ENCODE assay signal across 19 mouse cellular contexts in the genomic region with DNA sequence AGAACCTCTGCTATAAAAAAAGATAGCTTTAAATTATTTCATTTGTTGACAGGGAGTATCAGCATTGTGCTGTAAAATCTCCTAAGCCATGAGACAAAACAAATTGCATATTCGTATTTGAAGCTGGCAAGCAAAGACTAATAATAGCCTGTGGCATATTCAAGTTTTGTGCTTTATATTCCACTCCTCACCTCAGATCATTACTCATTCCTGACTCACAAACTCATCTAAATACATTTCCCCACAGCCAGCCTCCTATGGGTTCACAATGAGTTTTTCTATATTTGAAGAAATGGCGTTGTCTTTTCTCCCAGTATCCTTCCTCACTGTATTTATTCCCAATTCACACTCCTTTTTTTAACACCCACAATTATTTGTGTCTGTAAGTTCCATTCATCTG.
"Had no signal": no experiment of that assay in that cellular context is flagged by ENCODE, and none has a peak within 500 bp of the region (broad histone marks: within the 10 kb centered on the region; RNA-seq: fewer than 3 reads in every experiment).

No protein-coding gene starts in this region.

- H3K27ac ChIP-seq: liver, embryonic 14.5 days; midbrain, embryonic 10.5 days; midbrain, embryonic 12.5 days; neural tube, embryonic 13.5 days; neural tube, embryonic 15.5 days had no signal

- ATAC-seq: midbrain, embryonic 16.5 days had no signal

- DNase-seq: lung, adult 18-20 months; lung, embryonic 14.5 days; lung, postnatal 10 days; lung, postnatal 4 days; midbrain, embryonic 14.5 days; retina, postnatal 1 day; right cerebral cortex, postnatal 25 days; right cerebral cortex, postnatal 4 days; spleen, adult 18-20 months; thymus, adult 2 months; thymus, postnatal 14 days; thymus, postnatal 36 days had no signal

- H3K4me1 ChIP-seq: midbrain, embryonic 10.5 days; midbrain, embryonic 12.5 days; neural tube, embryonic 13.5 days; neural tube, embryonic 15.5 days had no signal

- H3K9ac ChIP-seq: liver, embryonic 14.5 days; lung, embryonic 14.5 days; midbrain, embryonic 12.5 days; neural tube, embryonic 13.5 days; neural tube, embryonic 15.5 days had no signal

- H3K4me3 ChIP-seq: midbrain, embryonic 10.5 days; midbrain, embryonic 12.5 days; myocyte; neural tube, embryonic 13.5 days; neural tube, embryonic 15.5 days had no signal

- H3K27me3 ChIP-seq: midbrain, embryonic 12.5 days; neural tube, embryonic 13.5 days; neural tube, embryonic 15.5 days had no signal

- H3K36me3 ChIP-seq: midbrain, embryonic 10.5 days; midbrain, embryonic 12.5 days; neural tube, embryonic 13.5 days; neural tube, embryonic 15.5 days had no signal
